Mouse (Mus musculus) MEL (cell line): Measurements from ENCODE around the gene Homer2. TPM values are rescaled to one million over a fixed set of nuclear protein-coding genes. Genes with fewer than 3 reads are reported as not detected.

ENCODE experiments used
- DNase-seq: peaks from one replicate; pipeline ENCODE4 v3.0.0; 2011; ENCODE audit warnings: low read depth, low spot score
- H3K27ac ChIP-seq: 2 replicates; pipeline ENCODE4 v1.5.1; 2012; ENCODE audit warnings: low read depth, mild to moderate bottlenecking, control low read depth, low read length, moderate library complexity; ENCODE audit not compliant: control insufficient read depth
- H3K27me3 ChIP-seq, 2 experiments: fragments of 150-350 bp in 1 of 2; sonication (generic) in 1 of 2; 2 replicates each; pipeline ENCODE4 v1.6.1; 2012; ENCODE audit warnings: low read length in 2 of 2, mild to moderate bottlenecking in 2 of 2, improper control_type of control experiment in 1 of 2, moderate library complexity in 1 of 2; ENCODE audit not compliant: insufficient read depth in 2 of 2, control insufficient read depth in 1 of 2
- H3K36me3 ChIP-seq, 2 experiments: 2 replicates each; pipeline ENCODE4 v1.6.1; 2012 to 2014; ENCODE audit warnings: low read length in 2 of 2, improper control_type of control experiment in 1 of 2, inconsistent platforms in 1 of 2, mild to moderate bottlenecking in 1 of 2; ENCODE audit not compliant: insufficient read depth in 2 of 2, control insufficient read depth in 1 of 2
- H3K4me1 ChIP-seq, 2 experiments: fragments of 150-350 bp in 1 of 2; sonication (generic) in 1 of 2; 2 replicates each; pipeline ENCODE4 v1.6.1; 2012; ENCODE audit warnings: low read length in 2 of 2, improper control_type of control experiment in 1 of 2, mild to moderate bottlenecking in 1 of 2; ENCODE audit not compliant: insufficient read depth in 2 of 2, control insufficient read depth in 1 of 2
- H3K4me3 ChIP-seq, 2 experiments: fragments of 150-350 bp in 1 of 2; sonication (generic) in 1 of 2; 2 replicates each; pipeline ENCODE4 v1.5.1; 2012; ENCODE audit warnings: low read depth in 2 of 2, low read length in 2 of 2, mild to moderate bottlenecking in 2 of 2, moderate library complexity in 2 of 2, control low read depth in 1 of 2, improper control_type of control experiment in 1 of 2; ENCODE audit not compliant: control insufficient read depth in 1 of 2, insufficient read depth in 1 of 2
- H3K79me2 ChIP-seq: 2 replicates; pipeline ENCODE4 v1.6.1; 2012; ENCODE audit warnings: mild to moderate bottlenecking, low read length, moderate library complexity; ENCODE audit not compliant: control insufficient read depth, poor library complexity, insufficient read depth
- H3K9ac ChIP-seq: 2 replicates; pipeline ENCODE4 v1.6.1; 2012; ENCODE audit warnings: low read depth, mild to moderate bottlenecking, control low read depth, low read length, moderate library complexity; ENCODE audit not compliant: control insufficient read depth, poor library complexity, severe bottlenecking
- H3K9me3 ChIP-seq: fragments of 150-350 bp; sonication (generic); replicated peaks from 2 replicates; pipeline ENCODE4 v1.6.1; 2012; ENCODE audit warnings: mild to moderate bottlenecking, low read length, improper control_type of control experiment, moderate library complexity; ENCODE audit not compliant: insufficient read depth
- CHD1 ChIP-seq: IDR thresholded peaks from 2 replicates; pipeline ENCODE4 v1.6.1; 2012; ENCODE audit warnings: low read depth, mild to moderate bottlenecking, inconsistent platforms, low read length, improper control_type of control experiment
- E2F4 ChIP-seq: IDR thresholded peaks from 2 replicates; pipeline ENCODE4 v1.6.1; 2011; ENCODE audit warnings: low read depth, low read length, improper control_type of control experiment, borderline replicate concordance
- ELF1 ChIP-seq: IDR thresholded peaks from 2 replicates; pipeline ENCODE4 v1.6.1; 2014; ENCODE audit warnings: low read depth, mild to moderate bottlenecking, inconsistent platforms, low read length, improper control_type of control experiment, moderate library complexity
- EP300 ChIP-seq, 2 experiments: IDR thresholded peaks; 2 replicates each; pipeline ENCODE4 v1.6.1; 2011; ENCODE audit warnings: improper control_type of control experiment in 2 of 2, low read length in 2 of 2, low read depth in 1 of 2, mild to moderate bottlenecking in 1 of 2
- GABPA ChIP-seq: IDR thresholded peaks from 2 replicates; pipeline ENCODE4 v1.6.1; 2012; ENCODE audit warnings: low read depth, mild to moderate bottlenecking, inconsistent platforms, low read length, improper control_type of control experiment, moderate library complexity
- HCFC1 ChIP-seq: IDR thresholded peaks from 2 replicates; pipeline ENCODE4 v1.6.1; 2012; ENCODE audit warnings: low read depth, mild to moderate bottlenecking, inconsistent platforms, low read length, improper control_type of control experiment, moderate library complexity
- JUND ChIP-seq: IDR thresholded peaks from 2 replicates; pipeline ENCODE4 v1.6.1; 2011; ENCODE audit warnings: low read depth, mild to moderate bottlenecking, improper control_type of control experiment, low read length
- MAX ChIP-seq: IDR thresholded peaks from 2 replicates; pipeline ENCODE4 v1.6.1; 2011; ENCODE audit warnings: low read length, improper control_type of control experiment
- MAZ ChIP-seq: IDR thresholded peaks from 2 replicates; pipeline ENCODE4 v1.6.1; 2012; ENCODE audit warnings: low read depth, mild to moderate bottlenecking, inconsistent platforms, low read length, improper control_type of control experiment
- MXI1 ChIP-seq: IDR thresholded peaks from 2 replicates; pipeline ENCODE4 v1.6.1; 2011; ENCODE audit warnings: mild to moderate bottlenecking, low read depth, low read length, improper control_type of control experiment
- MYC ChIP-seq: IDR thresholded peaks from 2 replicates; pipeline ENCODE4 v1.6.1; 2011; ENCODE audit warnings: low read depth, mild to moderate bottlenecking, low read length, improper control_type of control experiment, moderate library complexity
- POLR2AphosphoS2 ChIP-seq: IDR thresholded peaks from 2 replicates; pipeline ENCODE4 v1.6.1; 2011; ENCODE audit warnings: low read length, improper control_type of control experiment
- RAD21 ChIP-seq: IDR thresholded peaks from 2 replicates; pipeline ENCODE4 v1.6.1; 2011; ENCODE audit warnings: mild to moderate bottlenecking, low read depth, low read length, improper control_type of control experiment
- TBP ChIP-seq: IDR thresholded peaks from 2 replicates; pipeline ENCODE4 v1.8.0; 2011; ENCODE audit warnings: low read depth, low read length, improper control_type of control experiment
- TCF12 ChIP-seq: IDR thresholded peaks from 2 replicates; pipeline ENCODE4 v1.6.1; 2014; ENCODE audit warnings: low read depth, mild to moderate bottlenecking, inconsistent platforms, low read length, improper control_type of control experiment, moderate library complexity
- UBTF ChIP-seq: IDR thresholded peaks from 2 replicates; pipeline ENCODE4 v1.6.1; 2012; ENCODE audit warnings: low read depth, mild to moderate bottlenecking, inconsistent platforms, low read length, improper control_type of control experiment, moderate library complexity, borderline replicate concordance; ENCODE audit not compliant: insufficient read depth
- USF1 ChIP-seq: IDR thresholded peaks from 2 replicates; pipeline ENCODE4 v1.6.1; 2014; ENCODE audit warnings: low read depth, mild to moderate bottlenecking, inconsistent platforms, low read length, improper control_type of control experiment, moderate library complexity
- ZC3H11A ChIP-seq: IDR thresholded peaks from 2 replicates; pipeline ENCODE4 v1.6.1; 2012; ENCODE audit warnings: low read depth, mild to moderate bottlenecking, inconsistent platforms, low read length, improper control_type of control experiment
- ZMIZ1 ChIP-seq: IDR thresholded peaks from 2 replicates; pipeline ENCODE4 v1.6.1; 2012; ENCODE audit warnings: low read depth, mild to moderate bottlenecking, inconsistent platforms, low read length, improper control_type of control experiment, moderate library complexity
- polyA plus RNA-seq, 2 experiments: library from polyadenylated mRNA; stranded (reverse) in 1 of 2; unstranded in 1 of 2; fragments of >175 nt in 1 of 2; fragments of >200 nt in 1 of 2; gene quantifications; 2 replicates each; pipeline versions ENCODE4 v1.2.1 to v1.2.4; 2012; ENCODE audit warnings: low replicate concordance in 2 of 2, low read depth in 1 of 2; ENCODE audit not compliant: insufficient read length in 2 of 2, insufficient read depth in 1 of 2, missing spikeins in 1 of 2
- total RNA-seq: library from RNA; depleted of rRNA; stranded (reverse); fragments of 300-350 nt; gene quantifications from 2 replicates; pipeline ENCODE4 v1.2.3, GENCODE M21; 2012

Homer2 gene
- total and polyA plus RNA-seq, 3 experiments, result 18.4 to 39.0 TPM; not detected in 1

DNA sequence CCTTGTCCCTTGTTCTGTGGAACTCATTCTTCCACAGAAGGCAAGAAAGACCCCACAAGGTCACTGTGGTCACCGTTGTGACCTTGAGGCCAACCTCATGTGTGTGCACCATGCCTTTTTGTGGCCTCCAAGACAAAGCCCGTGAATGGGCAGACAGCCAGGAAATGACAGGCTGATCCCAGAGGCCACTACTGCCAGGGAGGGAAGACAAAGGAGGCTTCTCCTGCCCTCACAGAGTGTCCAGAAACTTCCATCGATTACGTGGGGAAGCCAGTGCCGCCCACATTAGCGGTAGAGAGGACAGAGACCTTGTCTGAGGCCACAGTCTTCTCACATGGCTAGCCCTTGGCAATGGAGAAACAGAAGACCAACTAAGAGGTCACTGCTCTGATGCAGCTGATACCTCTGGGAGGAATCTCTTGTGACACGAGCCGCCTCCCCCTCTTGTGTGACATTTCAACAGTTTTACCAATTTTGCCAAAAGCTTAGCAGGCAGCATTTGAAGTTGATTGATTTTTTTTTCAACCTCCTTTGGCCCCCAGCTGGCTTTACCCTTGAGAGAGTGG lies 18.1 kb downstream of the Homer2 start:
- H3K27me3 ChIP-seq, result no peaks in the 10 kb centered on the region
- no peaks in the 10 kb centered on the region for H3K79me2 ChIP-seq
- DNase-seq, result no peak
- no peak overlapping the region for H3K9ac ChIP-seq
- TF ChIP-seq GABPA (no peak), ZC3H11A (no peak), RAD21 (no peak), TCF12 (no peak), ELF1 (no peak), HCFC1 (no peak), JUND (no peak), MXI1 (no peak), POLR2AphosphoS2 (no peak), MAZ (no peak), TBP (no peak), USF1 (no peak), E2F4 (no peak), UBTF (no peak), CHD1 (no peak), ZMIZ1 (no peak), MAX (no peak), MYC (no peak)
- peaks cover 0 to 12% of the 10 kb centered on the region in 2 experiments; a peak in 2 of 4 replicates for H3K36me3 ChIP-seq
- no peaks in the 10 kb centered on the region for H3K9me3 ChIP-seq
- H3K27ac ChIP-seq, result no peak overlapping the region
- H3K4me1 ChIP-seq, result peaks cover 6 to 11% of the 10 kb centered on the region in 2 experiments
- H3K4me3 ChIP-seq, result no peak overlapping the region

DNA sequence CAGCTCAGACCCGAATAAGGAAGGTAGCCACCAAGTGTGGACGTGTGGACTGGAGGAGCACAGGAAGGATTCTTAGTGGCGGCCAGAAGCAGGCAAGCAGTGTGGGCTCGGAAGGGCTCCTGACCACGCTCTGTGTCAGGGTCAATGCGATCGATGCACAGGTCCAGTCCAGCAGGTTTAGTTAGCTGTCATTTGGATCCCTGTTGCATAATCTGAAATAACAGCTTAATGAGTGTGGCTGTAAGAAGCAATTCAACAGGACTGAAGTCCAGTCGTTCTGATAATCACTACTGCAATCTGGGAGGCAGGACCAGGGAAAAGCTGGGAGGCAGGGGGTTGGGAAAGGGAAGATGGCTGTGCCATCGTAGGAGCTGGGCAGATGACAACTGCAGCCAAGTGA lies 18.9 kb downstream of the Homer2 start:
- no peak overlapping the region for H3K4me3 ChIP-seq
- H3K36me3 ChIP-seq, result peaks cover 0 to 12% of the 10 kb centered on the region in 2 experiments; a peak in 2 of 4 replicates
- peaks cover 6 to 11% of the 10 kb centered on the region in 2 experiments for H3K4me1 ChIP-seq

More for the DNA sequence above, 18.9 kb downstream of the Homer2 start:
- no peaks in the 10 kb centered on the region for H3K79me2 ChIP-seq
- H3K27me3 ChIP-seq, result no peaks in the 10 kb centered on the region
- DNase-seq, result no peak
- H3K9ac ChIP-seq, result no peak overlapping the region
- no peak overlapping the region for H3K27ac ChIP-seq
- no peaks in the 10 kb centered on the region for H3K9me3 ChIP-seq
- TF ChIP-seq EP300 (IDR thresholded peaks at IDR 0.05; ENCODE audit: low read depth in 1 of 2, low read length in 2 of 2), result no peak
